In genomic region chr5:42523116-42524113, GRCm38 (mm10) we compare ENCODE assay signal across 13 mouse cellular contexts.
DNase-seq lines count a peak whose midpoint lies in the region; ATAC-seq and TF ChIP-seq lines count a peak whose summit lies in the region.
"Had no signal": no experiment of that assay in that cellular context is flagged by ENCODE, and none has a peak within 500 bp of the region (broad histone marks: within the 10 kb centered on the region; RNA-seq: fewer than 3 reads in every experiment).

No protein-coding gene starts in this region.

- no peaks in the 10 kb centered on the region for H3K4me1 ChIP-seq in hindbrain, embryonic 11.5 days (replicated peaks; ENCODE audit: control insufficient read depth, insufficient read depth, low read length)
- H3K4me1 ChIP-seq in hindbrain, embryonic 10.5 days (replicated peaks) = 0 out of 2 replicates have a peak, but pooled peaks cover 3% of the 10 kb centered on the region
- H3K4me1 ChIP-seq in forebrain, embryonic 12.5 days = peaks cover 7% of the 10 kb centered on the region; the same call in 1 of the 2 replicates
- no peaks in the 10 kb centered on the region for H3K4me1 ChIP-seq in hindbrain, postnatal 0 days (ENCODE audit: insufficient read depth, low read length)
- H3K4me1 ChIP-seq in midbrain, embryonic 14.5 days (ENCODE audit: control insufficient read depth, insufficient read depth, low read length) = no peaks in the 10 kb centered on the region
- H3K4me1 ChIP-seq: liver, embryonic 12.5 days had no signal

- H3K27ac ChIP-seq in hindbrain, embryonic 11.5 days (ENCODE audit: low read depth, low read length) = no peak overlapping the region
- H3K27ac ChIP-seq in hindbrain, embryonic 10.5 days = no peak overlapping the region
- no peak overlapping the region for H3K27ac ChIP-seq in forebrain, embryonic 12.5 days
- no peak overlapping the region for H3K27ac ChIP-seq in hindbrain, postnatal 0 days
- H3K27ac ChIP-seq in midbrain, embryonic 14.5 days (replicated peaks; ENCODE audit: low read depth, low read length) = peak overlapping the region; percentile 14; the same call in 1 of the 2 replicates
- H3K27ac ChIP-seq: liver, embryonic 12.5 days had no signal

- H3K36me3 ChIP-seq in hindbrain, embryonic 11.5 days (ENCODE audit: control insufficient read depth, insufficient read depth, low read length) = no peaks in the 10 kb centered on the region
- no peaks in the 10 kb centered on the region for H3K36me3 ChIP-seq in hindbrain, embryonic 10.5 days
- H3K36me3 ChIP-seq in forebrain, embryonic 12.5 days (replicated peaks) = no peaks in the 10 kb centered on the region
- H3K36me3 ChIP-seq in hindbrain, postnatal 0 days (ENCODE audit: insufficient read depth, low read length) = no peaks in the 10 kb centered on the region
- H3K36me3 ChIP-seq in midbrain, embryonic 14.5 days (ENCODE audit: control insufficient read depth, insufficient read depth, low read length) = no peaks in the 10 kb centered on the region
- H3K36me3 ChIP-seq: liver, embryonic 12.5 days had no signal

- no peaks in the 10 kb centered on the region for H3K9me3 ChIP-seq in hindbrain, embryonic 11.5 days (ENCODE audit: control insufficient read depth, low read length)
- no peaks in the 10 kb centered on the region for H3K9me3 ChIP-seq in hindbrain, embryonic 10.5 days
- no peaks in the 10 kb centered on the region for H3K9me3 ChIP-seq in forebrain, embryonic 12.5 days
- H3K9me3 ChIP-seq in hindbrain, postnatal 0 days (ENCODE audit: low read length) = no peaks in the 10 kb centered on the region
- no peaks in the 10 kb centered on the region for H3K9me3 ChIP-seq in midbrain, embryonic 14.5 days (ENCODE audit: control insufficient read depth, low read length)
- H3K9me3 ChIP-seq: liver, embryonic 12.5 days had no signal

- no peaks in the 10 kb centered on the region for H3K27me3 ChIP-seq in hindbrain, embryonic 11.5 days (ENCODE audit: control insufficient read depth, insufficient read depth, low read length)
- H3K27me3 ChIP-seq in hindbrain, embryonic 10.5 days (ENCODE audit: insufficient read depth, poor library complexity, severe bottlenecking) = no peaks in the 10 kb centered on the region
- no peaks in the 10 kb centered on the region for H3K27me3 ChIP-seq in forebrain, embryonic 12.5 days
- H3K27me3 ChIP-seq in hindbrain, postnatal 0 days (ENCODE audit: insufficient read depth, low read length) = no peaks in the 10 kb centered on the region
- no peaks in the 10 kb centered on the region for H3K27me3 ChIP-seq in midbrain, embryonic 14.5 days (ENCODE audit: control insufficient read depth, insufficient read depth, low read length)
- H3K27me3 ChIP-seq: liver, embryonic 12.5 days had no signal

- no peak overlapping the region for H3K4me3 ChIP-seq in hindbrain, embryonic 11.5 days (ENCODE audit: low read depth, low read length)
- H3K4me3 ChIP-seq in hindbrain, embryonic 10.5 days = no peak overlapping the region
- no peak overlapping the region for H3K4me3 ChIP-seq in forebrain, embryonic 12.5 days (replicated peaks)
- H3K4me3 ChIP-seq in hindbrain, postnatal 0 days (ENCODE audit: low read length) = no peak overlapping the region
- H3K4me3 ChIP-seq in midbrain, embryonic 14.5 days (replicated peaks; ENCODE audit: low read depth, low read length) = no peak overlapping the region
- H3K4me3 ChIP-seq: liver, embryonic 12.5 days; myocyte had no signal

- DNase-seq in hindbrain, embryonic 11.5 days (ENCODE audit: low spot score) = no peak
- no peak for DNase-seq in hindbrain, embryonic 10.5 days (ENCODE audit: low spot score)
- peak; percentile 16 for DNase-seq in hindbrain, postnatal 0 days (ENCODE audit: low spot score)
- peak; percentile 64 for DNase-seq in midbrain, embryonic 14.5 days
- DNase-seq in Muller cell, postnatal 12 days (ENCODE audit: inconsistent ontology term) = no peak
- no peak for DNase-seq in spleen, postnatal 10 days (ENCODE audit: low spot score in 2 of 2)
- DNase-seq in ovary, postnatal 36 days (ENCODE audit: low spot score) = no peak
- DNase-seq: adrenal gland, postnatal 36 days; cerebellum, adult 2 months; gastrocnemius, postnatal 36 days had no signal

- no peak for TF ChIP-seq CTCF in hindbrain, postnatal 0 days (IDR thresholded peaks at IDR 0.05; ENCODE audit: low read depth)

- H3K9ac ChIP-seq in hindbrain, embryonic 11.5 days (ENCODE audit: low read depth, low read length) = no peak overlapping the region
- no peak overlapping the region for H3K9ac ChIP-seq in forebrain, embryonic 12.5 days
- no peak overlapping the region for H3K9ac ChIP-seq in hindbrain, postnatal 0 days (replicated peaks; ENCODE audit: low read length)
- no peak overlapping the region for H3K9ac ChIP-seq in midbrain, embryonic 14.5 days (replicated peaks; ENCODE audit: low read length)
- H3K9ac ChIP-seq: liver, embryonic 12.5 days had no signal

- peak; percentile 90 for ATAC-seq in hindbrain, embryonic 11.5 days (ENCODE audit: low FRiP score)
- peak; percentile 84 for ATAC-seq in forebrain, embryonic 12.5 days (ENCODE audit: low FRiP score)
- peak; percentile 70; the same call in 1 of the 2 replicates for ATAC-seq in hindbrain, postnatal 0 days
- ATAC-seq in midbrain, embryonic 14.5 days (ENCODE audit: low FRiP score, low TSS enrichment) = peak; percentile 86
- ATAC-seq: liver, embryonic 12.5 days had no signal

- 67% methylated on average over 4 of the region's 4 CpGs for WGBS in hindbrain, embryonic 11.5 days
- WGBS in hindbrain, embryonic 10.5 days = 73% methylated on average over 4 of the region's 4 CpGs
- 59% methylated on average over 4 of the region's 4 CpGs for WGBS in forebrain, embryonic 12.5 days
- 40% methylated on average over 4 of the region's 4 CpGs for WGBS in hindbrain, postnatal 0 days
- WGBS in midbrain, embryonic 14.5 days = 37% methylated on average over 4 of the region's 4 CpGs

- H3K4me2 ChIP-seq in hindbrain, embryonic 11.5 days (replicated peaks; ENCODE audit: low read depth, low read length) = no peak overlapping the region
- no peak overlapping the region for H3K4me2 ChIP-seq in forebrain, embryonic 12.5 days
- no peak overlapping the region for H3K4me2 ChIP-seq in hindbrain, postnatal 0 days (ENCODE audit: low read depth, low read length)
- H3K4me2 ChIP-seq in midbrain, embryonic 14.5 days (ENCODE audit: low read length) = no peak overlapping the region
- H3K4me2 ChIP-seq: liver, embryonic 12.5 days had no signal

Comparison
In these comparisons a context has a peak if more than half of its experiments do, and no peak if none do; other contexts are left out.
1. DNase-seq: peak in hindbrain, postnatal 0 days (single experiment) and midbrain, embryonic 14.5 days (single experiment); none in hindbrain, embryonic 11.5 days (single experiment), hindbrain, embryonic 10.5 days (single experiment), Muller cell, postnatal 12 days (single experiment), spleen, postnatal 10 days (0 of 2) and ovary, postnatal 36 days (single experiment).
2. Peak in every context shown above with its lines, with median percentiles within 50 percentile points of each other: ATAC-seq.